Mouse (Mus musculus) frontal cortex, postnatal 10 days (tissue): ENCODE data around the gene Rnf40.

Experiments
- DNase-seq, 2 experiments: peaks; one replicate each; pipeline ENCODE4 v3.0.0; 2022; ENCODE audit warnings: low spot score in 2 of 2, mixed read lengths in 1 of 2

The Rnf40 gene

DNA sequence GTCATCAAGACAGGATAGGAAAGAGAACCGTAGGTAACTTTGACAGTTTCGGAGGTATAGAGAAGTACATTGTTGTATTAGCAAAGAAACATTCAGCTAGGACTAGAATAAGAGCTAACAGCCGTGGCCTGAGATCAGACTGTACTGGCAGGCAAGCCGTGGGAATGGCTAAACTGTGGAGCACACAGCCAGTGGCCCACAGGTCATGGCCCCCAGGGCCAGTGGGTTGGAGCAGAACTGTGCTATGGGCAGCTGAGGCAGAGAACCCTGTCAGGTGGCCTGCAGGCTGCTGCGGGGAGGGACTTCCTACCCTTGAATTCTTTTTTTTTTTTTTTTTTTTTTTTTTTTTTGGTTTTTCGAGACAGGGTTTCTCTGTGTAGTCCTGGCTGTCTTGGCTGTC is 60.6 kb downstream of the Rnf40 start:
- DNase-seq = no peak

DNA sequence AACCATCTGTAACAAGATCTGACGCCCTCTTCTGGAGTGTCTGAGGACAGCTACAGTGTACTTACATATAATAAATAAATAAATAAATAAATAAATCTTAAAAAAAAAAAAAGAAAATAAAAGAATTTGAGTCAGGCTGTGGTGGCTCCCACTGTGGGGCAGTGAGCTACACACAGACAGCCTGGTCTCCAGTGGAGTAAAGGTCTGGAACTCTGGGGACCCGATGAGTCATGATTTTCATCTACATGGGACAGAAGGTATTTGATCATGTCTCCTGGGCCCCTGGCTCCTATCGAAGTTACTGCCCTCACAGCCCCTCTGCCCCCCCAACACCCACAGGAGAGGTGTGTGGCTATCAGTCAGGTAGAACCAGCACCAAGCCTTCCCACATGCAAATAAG is 63.1 kb downstream of the Rnf40 start:
- DNase-seq = no peak

DNA sequence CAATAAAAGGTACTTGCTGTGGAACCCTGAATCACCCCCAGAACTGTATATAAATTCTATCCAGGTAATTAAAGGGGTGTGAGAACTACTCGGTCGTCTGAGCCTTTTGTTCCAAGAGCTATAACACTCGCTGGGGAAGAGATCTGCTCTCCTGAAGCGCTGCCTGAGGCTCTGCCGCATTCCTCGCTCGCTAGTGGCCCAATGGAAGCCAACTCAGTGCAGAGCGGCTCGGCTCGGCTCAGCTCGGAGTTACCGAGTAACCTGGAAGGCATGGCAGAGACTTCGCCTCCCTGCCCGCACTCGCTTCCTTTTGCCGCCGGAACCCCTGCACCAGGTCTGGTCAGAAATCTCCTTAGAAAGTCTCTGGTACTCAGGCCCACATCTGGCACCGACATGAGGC is 63.5 kb downstream of the Rnf40 start:
- DNase-seq = no peak

DNA sequence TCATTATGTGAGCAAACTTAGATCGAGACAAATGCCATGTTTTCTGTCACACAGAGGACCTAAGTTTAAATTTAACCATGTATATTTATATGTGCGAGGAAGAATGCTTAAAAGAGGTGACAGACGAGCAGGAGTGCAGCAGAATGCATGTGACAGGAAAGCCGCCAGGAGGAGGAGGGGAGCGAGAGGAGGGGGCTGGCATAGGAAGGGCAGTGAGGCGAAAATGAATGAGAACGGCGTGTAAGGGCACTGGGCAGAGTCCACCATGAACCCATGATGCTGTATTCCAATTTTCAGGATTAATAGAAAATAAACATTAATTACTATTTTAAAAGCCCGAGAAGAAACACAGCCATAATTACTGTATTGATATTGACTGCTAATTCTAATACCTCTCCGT is 65.8 kb downstream of the Rnf40 start:
- DNase-seq = no peak
